Mouse (Mus musculus): ENCODE measurements at regions not wholly inside any gene's neighbourhood (a gene's known extent, or its start where the extent isn't known, plus 50 kb on each side); places are given as distances from the start of the nearest gene placed in this dataset.

DNA sequence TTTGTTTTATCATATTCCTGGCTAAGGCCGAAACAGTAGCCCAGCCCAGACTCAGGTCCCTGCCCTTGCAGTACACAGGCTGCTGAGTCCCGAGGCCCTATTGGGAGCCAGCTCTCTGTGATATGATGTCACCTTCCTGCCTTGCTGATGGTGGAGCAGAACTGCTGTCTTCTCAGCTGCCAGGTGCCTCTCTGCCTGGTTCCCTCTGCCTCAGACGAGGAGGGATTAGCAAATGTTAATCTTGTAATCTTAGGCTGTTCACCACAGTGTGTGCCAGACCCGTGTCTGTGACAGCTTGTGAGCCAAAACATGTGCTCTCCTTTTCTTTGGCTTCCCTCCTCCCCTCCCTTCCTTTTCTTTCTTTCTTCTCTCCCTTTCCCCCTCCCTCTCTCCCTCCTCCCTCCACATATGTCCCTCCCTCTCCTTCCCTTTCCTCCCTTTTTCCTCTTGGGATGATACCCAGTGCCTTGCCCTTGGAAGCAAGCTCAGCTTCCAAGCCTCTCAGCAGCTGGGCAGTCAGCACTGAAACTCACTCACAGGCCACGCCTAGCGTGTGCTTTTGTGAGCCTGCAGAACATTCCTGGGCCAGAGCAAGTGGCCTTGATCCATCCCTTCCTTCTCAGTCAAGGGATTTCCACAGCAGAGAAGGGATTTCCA is 126.6 kb upstream of the Eef2kmt start:
- DNase-seq (ENCODE audit: low read depth, low spot score): peak; percentile 51

DNA sequence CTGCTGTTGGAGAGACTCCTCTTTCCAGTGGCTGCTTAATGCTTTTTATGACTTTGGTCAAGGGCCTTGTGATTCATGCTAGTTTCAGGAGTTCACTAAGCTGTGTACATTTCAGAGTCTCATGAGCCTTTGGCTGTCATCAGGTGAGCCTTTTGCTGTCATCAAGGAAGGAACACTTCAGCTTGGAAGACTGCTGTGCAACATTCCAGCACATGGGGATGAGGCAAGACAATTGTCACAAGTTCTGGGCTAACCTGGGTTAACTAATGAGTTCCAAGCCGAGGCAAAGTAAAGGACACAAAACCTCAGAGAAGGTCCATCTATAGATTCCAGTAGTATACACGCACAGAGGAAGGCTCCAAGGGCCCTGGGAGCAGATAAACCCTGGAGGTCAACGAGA is 124.8 kb upstream of the Eef2kmt start:
- DNase-seq (ENCODE audit: low read depth, low spot score): no peak

DNA sequence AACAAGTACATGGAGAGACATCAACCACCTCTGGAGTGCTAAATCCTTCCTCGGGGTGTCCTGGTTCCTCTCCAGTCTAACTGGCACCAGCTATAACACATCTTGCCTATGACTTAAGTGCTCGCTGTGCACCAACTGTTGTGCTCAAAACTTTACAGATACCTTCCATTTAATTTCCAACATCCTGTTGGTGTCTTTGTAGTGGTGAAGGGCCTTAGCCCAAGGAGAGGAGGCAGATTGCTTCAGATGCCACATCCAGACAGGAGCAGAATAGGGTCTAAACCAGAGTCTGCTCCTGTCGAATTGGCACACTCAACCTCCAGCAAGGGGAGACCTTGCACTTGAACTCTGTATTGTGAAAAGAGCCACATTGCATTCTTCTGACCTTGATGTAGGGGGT is 121.2 kb upstream of the Eef2kmt start:
- DNase-seq (ENCODE audit: low read depth, low spot score): no peak

DNA sequence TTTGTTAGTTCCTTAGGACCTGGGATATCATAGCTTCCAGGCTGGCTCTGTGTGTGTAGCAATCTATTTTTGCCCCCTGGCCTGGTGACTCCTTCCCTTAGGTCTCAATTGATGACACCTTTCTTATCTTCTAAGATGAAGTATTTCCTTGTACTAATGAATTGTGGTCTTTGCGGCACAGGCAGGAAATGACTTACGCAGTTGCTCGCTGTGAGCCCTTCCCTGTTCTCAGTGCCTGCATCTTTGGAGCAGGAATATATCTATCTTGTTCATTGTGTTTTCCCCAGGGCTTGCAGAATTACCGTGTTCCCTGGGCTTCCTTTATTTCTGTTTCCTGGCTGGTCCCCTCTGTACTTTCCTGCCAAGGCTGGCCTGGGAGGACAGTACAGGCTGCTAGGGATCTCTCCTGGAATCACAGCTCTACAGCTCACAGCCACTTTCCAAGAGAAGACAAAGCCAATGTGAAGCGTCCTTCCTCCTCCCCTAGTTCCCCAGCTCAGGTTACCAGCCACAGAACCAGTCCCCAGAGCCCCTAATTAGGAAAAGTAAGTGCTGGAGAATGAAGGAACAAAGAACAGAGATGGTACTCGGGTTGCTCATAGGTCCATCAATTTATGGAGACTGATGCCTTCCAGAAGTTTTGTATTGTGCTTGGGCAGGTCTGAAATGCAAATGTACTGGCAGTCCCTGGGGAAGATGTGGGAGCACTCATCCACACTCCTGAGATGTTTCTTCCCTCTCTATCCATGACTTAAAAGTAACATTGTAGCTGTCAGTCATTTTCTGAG is 119.2 kb upstream of the Eef2kmt start:
- DNase-seq (ENCODE audit: low read depth, low spot score): no peak

DNA sequence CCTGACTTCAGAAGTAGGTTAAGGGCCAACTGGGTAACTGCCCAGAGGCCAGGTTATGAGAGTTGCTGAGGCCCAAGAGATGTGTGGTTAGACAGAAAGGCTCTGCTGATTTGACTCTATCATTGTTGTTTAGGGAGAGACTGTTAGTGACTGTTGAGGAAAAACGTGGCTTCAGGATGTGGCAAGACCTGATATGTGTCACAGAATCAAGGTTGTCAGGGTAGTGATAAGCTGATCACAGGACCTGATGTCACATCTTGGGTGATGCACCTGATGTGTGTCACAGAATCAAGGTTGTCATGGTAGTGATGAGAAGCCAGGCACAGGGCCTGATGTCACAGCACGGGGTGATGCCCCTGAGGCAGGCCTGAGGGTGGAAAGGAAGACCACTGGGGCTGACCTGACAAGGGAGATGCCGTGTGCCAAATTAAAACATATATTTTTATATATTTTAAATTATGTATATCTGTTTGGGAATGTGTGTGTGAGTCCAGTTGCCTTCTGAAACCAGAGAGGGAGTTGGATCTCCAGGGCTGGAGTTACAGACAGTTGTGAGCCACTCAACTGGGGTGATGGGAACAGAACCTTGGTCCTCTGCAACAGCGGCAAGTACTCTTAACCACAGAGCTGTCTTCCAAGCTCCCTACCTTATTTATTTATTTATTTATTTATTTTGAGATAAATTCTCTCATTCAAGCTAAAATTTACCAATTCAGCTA is 115.6 kb upstream of the Eef2kmt start:
- no peak for DNase-seq (ENCODE audit: low read depth, low spot score)

DNA sequence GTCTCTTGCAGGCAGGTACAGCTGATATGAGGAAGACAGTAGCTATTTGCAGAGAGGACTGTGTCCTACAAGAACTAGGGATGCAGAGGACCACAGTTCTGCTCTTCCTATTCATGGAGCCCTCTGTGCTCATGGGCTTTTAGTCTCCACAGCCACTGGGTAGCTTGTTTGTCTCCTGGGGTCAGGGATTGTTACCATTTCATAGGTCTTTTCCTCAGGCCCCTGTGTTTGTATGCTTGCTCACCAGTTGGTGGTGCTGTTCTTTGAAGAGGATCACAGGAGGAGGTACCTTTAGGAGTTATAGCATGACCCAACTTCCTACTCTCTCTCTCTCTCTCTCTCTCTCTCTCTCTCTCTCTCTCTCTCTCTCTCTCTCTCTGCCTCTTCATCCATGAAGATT is 114.7 kb upstream of the Eef2kmt start:
- no peak for DNase-seq (ENCODE audit: low read depth, low spot score)

DNA sequence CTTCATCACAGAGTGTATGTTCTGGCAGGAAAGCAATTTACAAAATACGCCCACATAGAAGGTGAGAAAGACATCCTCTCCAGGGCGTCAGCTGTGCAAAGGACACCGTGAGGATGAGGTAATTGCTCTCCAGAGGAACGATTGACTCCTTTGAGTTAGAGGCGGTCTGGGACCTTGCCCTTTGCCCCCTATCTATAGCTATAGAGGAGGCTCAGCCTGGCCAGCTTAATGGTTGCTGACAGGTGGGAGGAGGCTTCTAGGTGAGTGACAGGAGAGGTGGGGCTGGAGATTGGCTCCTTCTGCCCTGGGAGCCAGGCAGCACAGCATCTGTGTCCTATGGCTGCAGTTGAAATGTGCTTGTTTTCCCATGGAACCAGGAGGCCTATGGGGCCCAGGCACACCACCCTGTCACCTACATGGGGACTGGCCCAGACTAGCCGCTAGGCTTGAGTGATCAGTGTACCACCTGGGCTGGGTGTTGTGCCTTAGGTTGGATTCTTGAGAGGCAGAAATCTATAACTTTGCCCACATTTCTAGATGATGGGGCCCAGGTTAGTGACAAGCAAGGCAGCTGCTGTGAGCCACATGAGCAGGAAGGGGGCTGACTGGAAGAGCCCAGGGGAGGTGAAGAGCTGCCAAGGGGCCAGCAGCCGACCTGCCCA is 113.2 kb upstream of the Eef2kmt start:
- no peak for DNase-seq (ENCODE audit: low read depth, low spot score)

DNA sequence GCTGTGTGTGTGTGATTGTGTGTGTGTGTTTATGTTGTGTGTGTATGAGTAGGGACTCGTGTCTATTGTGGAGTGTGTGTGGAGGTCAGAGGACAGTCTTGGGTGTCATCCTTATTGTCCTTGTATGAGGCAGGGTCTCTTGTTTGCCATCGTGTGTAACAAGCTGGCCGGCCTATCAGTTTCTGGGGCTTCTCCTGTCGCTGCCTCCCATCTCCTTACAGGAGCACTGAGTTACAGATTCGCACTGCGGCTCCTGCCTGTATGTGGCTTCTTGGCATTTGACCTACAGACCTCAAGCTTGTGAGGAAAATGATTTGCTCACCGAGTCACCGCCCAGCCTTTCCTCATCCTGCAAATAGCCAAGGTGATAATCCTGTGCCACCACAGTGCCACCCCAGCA is 112.6 kb upstream of the Eef2kmt start:
- no peak for DNase-seq (ENCODE audit: low read depth, low spot score)

DNA sequence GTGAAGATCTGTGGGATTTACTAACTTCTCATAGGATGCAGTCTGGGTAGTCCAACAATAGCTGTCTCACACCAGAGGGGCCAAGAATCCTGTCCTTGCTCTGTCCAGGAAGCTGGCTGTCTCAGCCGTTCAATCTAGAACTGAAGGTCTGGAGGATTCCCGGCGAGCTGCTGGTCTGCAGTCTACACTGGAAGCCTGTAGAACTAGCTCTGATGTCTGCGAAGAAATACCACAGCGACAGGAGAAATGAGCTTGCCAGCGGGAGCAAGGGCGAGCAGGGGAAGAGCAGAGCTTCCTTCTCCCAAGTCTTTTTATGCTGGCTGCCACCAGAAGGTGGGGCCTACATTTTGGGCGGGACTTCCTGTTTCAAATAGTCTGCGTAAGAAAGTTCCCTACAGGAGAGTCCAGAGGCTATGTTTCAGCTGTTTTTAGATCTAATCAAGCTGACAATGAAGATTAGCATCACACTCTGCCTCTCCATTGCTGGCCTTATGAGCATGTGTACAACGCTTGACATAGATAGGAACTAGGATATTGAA is 111.9 kb upstream of the Eef2kmt start:
- DNase-seq (ENCODE audit: low read depth, low spot score): no peak

DNA sequence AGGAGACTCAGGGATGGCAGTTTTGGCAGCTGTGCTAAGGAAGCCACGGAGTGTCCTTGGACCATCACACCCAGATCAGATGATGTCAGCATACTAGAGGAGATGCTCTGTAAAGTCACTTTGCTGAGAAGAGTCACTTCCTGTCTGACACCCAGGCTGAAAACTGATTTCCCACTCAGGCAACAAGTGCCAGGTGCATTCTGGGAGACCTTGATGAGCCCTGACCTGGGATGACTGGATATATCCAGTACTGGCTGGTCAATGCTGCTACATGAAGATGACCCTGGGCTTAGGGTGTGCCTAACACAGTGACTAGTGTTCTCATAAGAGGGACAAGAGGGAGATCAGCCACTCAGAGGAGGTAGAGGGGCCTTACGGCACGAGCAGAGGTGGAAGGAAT is 110.2 kb upstream of the Eef2kmt start:
- no peak for DNase-seq (ENCODE audit: low read depth, low spot score)

DNA sequence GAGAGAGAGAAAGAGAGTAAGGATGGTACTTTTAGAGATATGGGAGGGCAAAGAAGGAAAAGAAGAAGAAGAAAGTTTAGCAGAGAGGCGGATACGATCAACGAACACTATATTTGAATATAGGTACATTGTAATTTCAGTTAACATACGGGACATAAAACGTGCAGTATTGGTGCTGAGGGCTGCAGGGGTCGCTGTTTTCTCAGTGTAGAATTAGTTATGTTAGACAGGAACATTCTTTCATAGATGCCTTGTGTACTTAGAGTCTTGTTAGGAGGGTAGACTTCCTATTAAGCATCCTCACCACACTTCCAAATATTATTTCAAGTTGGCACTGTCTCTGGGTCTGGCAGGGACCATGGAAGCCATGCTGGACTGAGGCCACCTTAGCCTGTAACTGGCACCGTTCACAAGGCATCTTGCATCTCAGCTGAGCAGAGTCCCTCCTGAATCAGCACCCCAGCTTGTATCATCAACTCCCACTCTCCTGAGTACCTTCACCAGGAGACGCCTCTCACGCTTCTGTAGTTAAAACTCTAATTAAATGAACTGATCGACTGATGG is 107.3 kb upstream of the Eef2kmt start:
- no peak for DNase-seq (ENCODE audit: low read depth, low spot score)

DNA sequence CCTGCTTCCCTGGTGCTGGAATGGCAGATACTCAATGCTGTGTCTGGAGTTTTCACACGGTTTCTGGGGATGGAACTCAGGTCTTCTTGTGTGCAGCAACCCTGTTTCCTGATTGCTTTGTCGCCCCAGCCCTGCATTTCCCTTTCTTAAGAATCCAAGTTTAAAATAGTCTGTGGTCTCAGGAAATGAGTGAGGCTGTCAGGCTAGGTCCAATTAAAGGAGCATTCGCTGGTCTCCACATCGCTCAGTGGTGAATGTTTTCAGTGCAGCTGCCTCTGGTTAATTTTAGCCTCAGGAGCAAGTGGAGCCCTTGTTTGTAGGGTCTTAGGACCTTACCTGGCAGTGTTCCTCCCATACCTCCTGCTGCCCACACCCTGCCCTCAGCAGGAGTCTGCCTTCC is 103.4 kb upstream of the Eef2kmt start:
- DNase-seq (ENCODE audit: low read depth, low spot score): no peak

DNA sequence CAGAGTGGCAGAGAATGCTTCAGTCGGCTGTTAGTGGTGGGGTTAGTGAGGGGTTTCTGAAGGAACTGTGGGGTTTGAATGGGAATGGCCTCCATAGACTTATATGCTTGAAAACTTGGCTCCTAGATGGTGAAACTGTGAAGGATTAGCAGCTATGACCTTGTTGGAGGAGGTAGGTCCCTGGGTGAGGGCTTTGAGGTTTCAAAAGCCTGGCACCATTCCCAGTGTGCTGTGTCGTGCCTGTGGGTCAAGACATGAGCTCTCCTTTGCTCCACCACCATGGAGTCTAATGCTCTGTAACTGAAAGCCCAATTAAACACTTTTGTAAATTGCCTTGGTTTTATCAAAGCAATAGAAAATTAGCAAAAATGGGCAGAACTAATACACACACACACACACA is 98.1 kb upstream of the Eef2kmt start:
- DNase-seq (ENCODE audit: low read depth, low spot score): no peak

DNA sequence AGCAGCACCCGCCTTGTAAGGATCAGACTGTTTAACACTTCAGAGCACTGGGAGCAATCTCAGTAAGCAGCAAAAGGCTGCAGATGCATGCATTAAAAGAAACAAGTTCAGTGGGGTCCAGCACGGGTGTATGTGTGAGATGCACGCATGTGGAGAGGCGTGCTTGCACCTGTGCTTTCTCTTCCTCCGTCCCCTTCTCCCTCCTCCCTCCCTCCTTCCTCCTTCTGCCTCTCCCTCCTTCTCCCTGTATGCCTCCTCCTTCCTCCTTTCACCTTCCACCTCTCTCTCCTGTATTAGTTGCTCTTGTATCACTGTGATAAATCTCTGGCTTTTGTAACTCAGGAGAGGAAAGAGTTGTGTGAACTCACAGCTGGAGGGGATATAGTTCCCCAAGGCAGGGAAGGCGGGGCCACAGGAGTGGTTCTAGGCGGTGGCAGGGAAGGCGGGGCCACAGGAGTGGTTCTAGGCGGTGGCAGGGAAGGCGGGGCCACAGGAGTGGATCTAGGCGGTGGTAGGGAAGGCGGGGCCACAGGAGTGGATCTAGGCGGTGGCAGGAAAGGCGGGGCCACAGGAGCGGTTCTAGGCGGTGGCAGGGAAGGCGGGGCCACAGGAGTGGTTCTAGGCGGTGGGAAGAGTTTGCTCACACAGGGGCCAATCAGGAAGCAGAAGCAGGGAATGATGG is 96.2 kb upstream of the Eef2kmt start:
- peak; percentile 52 for DNase-seq (ENCODE audit: low read depth, low spot score)

DNA sequence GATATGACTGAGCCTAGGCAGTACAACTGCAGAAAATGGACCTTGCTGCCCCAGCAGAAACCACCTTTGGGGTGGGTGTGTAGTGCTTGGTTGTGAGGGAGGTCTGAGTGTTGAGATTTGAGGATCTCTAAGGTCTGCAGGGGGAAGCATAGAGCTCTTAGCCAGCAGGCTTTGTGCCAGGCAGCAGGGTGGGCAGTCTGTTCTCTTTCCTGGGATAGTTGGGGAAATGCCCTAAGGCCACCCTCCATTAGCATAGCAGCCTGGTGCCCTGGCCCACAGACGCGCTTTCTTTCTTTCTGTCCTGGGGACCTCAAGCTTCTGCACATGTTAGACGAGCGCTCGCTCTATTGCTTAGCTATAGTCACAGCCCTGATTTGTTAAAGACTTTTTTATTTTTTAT is 91.4 kb upstream of the Eef2kmt start:
- DNase-seq (ENCODE audit: low read depth, low spot score): no peak

DNA sequence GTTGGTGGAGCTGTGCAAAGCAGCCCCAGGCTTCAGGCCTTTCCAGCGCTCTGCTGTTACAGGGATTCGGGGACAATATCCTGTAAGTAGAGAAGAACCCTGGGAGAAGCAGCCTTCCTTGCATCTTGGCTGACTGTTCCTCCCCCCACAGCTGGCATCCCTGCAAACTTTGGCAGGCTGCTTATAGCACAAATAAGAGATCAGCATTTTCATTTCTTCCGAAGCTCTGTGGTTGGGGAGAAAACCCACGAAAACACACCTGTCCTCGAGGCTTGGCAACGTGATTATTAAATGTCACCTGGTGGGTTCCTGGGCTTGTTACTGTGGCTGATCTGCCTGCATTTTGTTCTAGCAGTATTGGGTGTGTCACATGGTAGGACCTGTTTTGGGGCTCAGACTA is 86.5 kb upstream of the Eef2kmt start:
- peak; percentile 62 for DNase-seq (ENCODE audit: low read depth, low spot score)

DNA sequence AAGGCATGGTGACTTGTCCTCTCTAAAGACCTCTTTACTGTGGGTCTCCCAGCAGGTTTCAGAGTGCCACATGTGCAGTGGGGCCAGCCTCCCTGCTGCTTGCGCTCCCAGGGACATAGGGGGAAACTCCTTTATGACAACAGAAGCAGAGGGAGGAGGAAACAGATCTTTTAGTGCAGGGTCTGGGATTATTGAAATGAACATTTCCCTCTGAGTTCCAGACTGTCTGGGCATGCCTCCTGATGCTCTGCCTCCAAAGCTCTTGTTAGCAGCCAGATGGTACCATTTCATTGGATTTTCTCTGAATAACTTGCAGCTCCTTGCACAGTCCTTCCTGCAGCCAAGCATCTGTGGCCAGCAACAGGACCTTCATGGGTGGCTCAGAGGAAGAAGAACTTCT is 60.5 kb upstream of the Eef2kmt start:
- peak; percentile 35 for DNase-seq (ENCODE audit: low read depth, low spot score)

DNA sequence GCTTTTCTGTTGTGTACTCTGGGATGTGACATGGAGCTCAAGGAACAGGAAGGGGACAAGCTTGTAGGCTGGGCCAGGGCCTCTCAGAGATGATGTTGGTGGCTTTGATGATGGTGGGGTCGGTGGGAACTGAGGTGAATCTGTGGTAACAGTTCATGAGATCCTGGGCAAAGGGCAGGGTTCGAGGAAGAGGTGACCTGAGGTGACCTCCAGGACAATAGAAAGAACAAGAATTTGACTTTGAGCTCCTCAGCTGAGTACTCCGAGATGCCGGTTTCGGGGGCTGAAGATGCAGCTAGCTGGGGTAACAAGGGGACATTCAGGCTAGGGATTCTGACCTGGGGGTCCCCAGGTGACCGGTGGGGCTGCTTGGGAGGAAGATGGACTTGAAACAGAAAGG is 57.5 kb upstream of the Eef2kmt start:
- DNase-seq (ENCODE audit: low read depth, low spot score): no peak

DNA sequence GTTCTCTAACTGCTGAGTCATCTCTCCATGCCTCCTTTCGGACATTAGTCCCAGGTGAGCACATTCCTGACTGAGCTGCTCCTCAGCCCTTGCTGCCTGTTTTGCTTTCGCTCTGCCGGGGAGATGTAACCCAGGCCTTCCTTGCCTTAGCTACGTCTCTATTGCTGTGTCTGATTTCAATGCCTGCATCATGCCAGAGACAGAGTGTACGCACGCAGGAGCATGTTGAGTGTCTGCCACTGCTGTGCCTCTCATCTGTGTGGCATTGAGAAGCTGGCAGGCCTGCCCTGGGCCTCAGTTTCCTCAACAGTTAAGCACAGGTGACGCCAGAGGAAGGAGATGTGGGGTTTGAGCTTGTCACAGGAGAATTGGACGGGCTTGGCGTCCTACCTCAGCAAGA is 55.7 kb upstream of the Eef2kmt start:
- no peak for DNase-seq (ENCODE audit: low read depth, low spot score)

DNA sequence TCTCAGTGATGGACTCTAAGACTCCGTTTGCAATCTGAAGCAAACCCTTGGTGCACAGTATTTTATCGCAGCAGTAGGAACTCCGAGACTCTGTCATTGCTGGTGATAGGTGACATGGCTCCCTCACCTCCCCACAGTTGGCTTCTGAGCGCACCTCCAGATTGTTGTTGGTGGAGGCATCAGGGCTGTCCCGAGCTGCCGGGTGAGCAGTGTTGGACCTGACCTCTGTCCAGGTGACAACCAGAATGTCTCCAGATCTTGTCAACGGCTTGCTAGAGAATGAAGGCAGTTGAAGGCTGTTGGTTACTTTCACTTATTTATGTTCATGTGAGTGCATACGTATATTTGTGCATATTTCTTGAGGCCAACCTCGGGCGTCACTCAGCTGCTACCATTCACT is 55.0 kb upstream of the Eef2kmt start:
- DNase-seq (ENCODE audit: low read depth, low spot score): no peak

DNA sequence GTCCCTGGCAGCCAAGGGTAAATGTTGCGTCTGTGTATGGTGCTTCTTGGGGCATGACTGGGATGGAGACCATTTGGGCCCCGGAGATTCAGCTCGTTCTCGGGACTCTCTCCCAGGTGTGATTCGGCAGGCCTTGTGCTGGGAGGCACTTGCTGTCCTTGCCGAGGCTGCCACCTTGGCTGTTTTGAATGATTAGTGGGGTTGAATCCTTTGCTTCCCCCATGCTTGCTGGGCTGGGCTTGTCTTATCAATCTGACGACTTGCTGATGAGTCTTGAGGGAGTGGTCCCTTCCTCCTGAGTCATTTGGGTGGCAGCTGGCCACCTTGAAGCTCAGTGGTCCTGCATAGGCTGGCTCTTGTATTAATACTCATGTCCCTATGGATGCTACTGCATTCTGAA is 52.0 kb upstream of the Eef2kmt start:
- DNase-seq (ENCODE audit: low read depth, low spot score): no peak

All from brain, adult 2 months (tissue).